Mouse (Mus musculus) myocyte (in vitro differentiated cells): ENCODE data around the gene Mfsd5. TPM values are rescaled to one million over a fixed set of nuclear protein-coding genes. Genes with fewer than 3 reads are reported as not detected.
A peak's percentile ranks its signal among the peaks of the same experiment; 100 is the strongest.

ENCODE experiments used
- H3K27me3 ChIP-seq: one replicate; pipeline ENCODE4 v1.6.1; 2011; ENCODE audit not compliant: control insufficient read depth, insufficient read depth, insufficient read length
- H3K36me3 ChIP-seq: one replicate; pipeline ENCODE4 v1.6.1; 2011; ENCODE audit not compliant: control insufficient read depth, insufficient read depth
- H3K4me2 ChIP-seq: one replicate; pipeline ENCODE4 v1.6.1; 2011; ENCODE audit warnings: low read depth, control low read depth
- H3K4me3 ChIP-seq: one replicate; pipeline ENCODE4 v1.5.1; 2011; ENCODE audit warnings: mild to moderate bottlenecking, control low read depth, moderate library complexity
- H3K79me2 ChIP-seq: one replicate; pipeline ENCODE4 v1.6.1; 2011; ENCODE audit not compliant: control insufficient read depth, insufficient read depth
- H3ac ChIP-seq: one replicate; pipeline ENCODE4 v1.6.1; 2011; ENCODE audit not compliant: control insufficient read depth, insufficient read length
- CEBPB ChIP-seq: IDR thresholded peaks from 2 replicates; pipeline ENCODE4 v1.6.1; 2011; ENCODE audit warnings: mild to moderate bottlenecking, moderate library complexity; ENCODE audit not compliant: poor library complexity, insufficient read depth, severe bottlenecking
- E2F4 ChIP-seq: IDR thresholded peaks from one replicate; pipeline ENCODE4 v1.6.1; 2011; ENCODE audit warnings: mild to moderate bottlenecking, control low read depth, moderate library complexity; ENCODE audit not compliant: insufficient read depth
- MAX ChIP-seq: IDR thresholded peaks from one replicate; pipeline ENCODE4 v1.6.1; 2011; ENCODE audit warnings: low read depth, mild to moderate bottlenecking, control low read depth
- MYOD1 ChIP-seq, 3 experiments: IDR thresholded peaks; one replicate each; pipeline ENCODE4 v1.6.1; 2011; ENCODE audit warnings: control low read depth in 2 of 3, low read depth in 2 of 3, mild to moderate bottlenecking in 2 of 3, moderate library complexity in 1 of 3; ENCODE audit not compliant: insufficient read length in 2 of 3, control insufficient read depth in 1 of 3
- MYOG ChIP-seq, 3 experiments: IDR thresholded peaks; one replicate each; pipeline ENCODE4 v1.6.1; 2011; ENCODE audit warnings: control low read depth in 2 of 3, low read depth in 2 of 3, mild to moderate bottlenecking in 2 of 3; ENCODE audit not compliant: insufficient read length in 2 of 3, control insufficient read depth in 1 of 3, insufficient read depth in 1 of 3
- POLR2A ChIP-seq: IDR thresholded peaks from one replicate; pipeline ENCODE4 v1.6.1; 2011; ENCODE audit warnings: low read depth, mild to moderate bottlenecking, control low read depth, moderate library complexity; ENCODE audit not compliant: insufficient read length
- POLR2AphosphoS2 ChIP-seq: IDR thresholded peaks from one replicate; pipeline ENCODE4 v1.6.1; 2011; ENCODE audit warnings: low read depth, control low read depth; ENCODE audit not compliant: insufficient read length
- REST ChIP-seq: IDR thresholded peaks from one replicate; pipeline ENCODE4 v1.6.1; 2011; ENCODE audit warnings: mild to moderate bottlenecking, control low read depth, moderate library complexity; ENCODE audit not compliant: insufficient read depth, insufficient read length
- SRF ChIP-seq: IDR thresholded peaks from one replicate; pipeline ENCODE4 v1.6.1; 2011; ENCODE audit warnings: low read depth; ENCODE audit not compliant: control insufficient read depth, insufficient read length
- TCF12 ChIP-seq: IDR thresholded peaks from one replicate; pipeline ENCODE4 v1.6.1; 2011; ENCODE audit warnings: mild to moderate bottlenecking, control low read depth; ENCODE audit not compliant: poor library complexity, insufficient read depth, severe bottlenecking
- TCF3 ChIP-seq: IDR thresholded peaks from one replicate; pipeline ENCODE4 v1.6.1; 2011; ENCODE audit warnings: low read depth, control low read depth; ENCODE audit not compliant: insufficient read length
- USF1 ChIP-seq: IDR thresholded peaks from one replicate; pipeline ENCODE4 v1.6.1; 2011; ENCODE audit warnings: low read depth, mild to moderate bottlenecking, control low read depth, moderate library complexity
- polyA plus RNA-seq: library from polyadenylated mRNA; unstranded; fragments of >200 nt; fragmentation: generic; extraction: Trizol; gene quantifications from one replicate; pipeline ENCODE4 v1.2.1, GENCODE M21; 2012; ENCODE audit warnings: missing spikeins

The Mfsd5 gene
- polyA plus RNA-seq, 1 experiment: 83.3 TPM

DNA sequence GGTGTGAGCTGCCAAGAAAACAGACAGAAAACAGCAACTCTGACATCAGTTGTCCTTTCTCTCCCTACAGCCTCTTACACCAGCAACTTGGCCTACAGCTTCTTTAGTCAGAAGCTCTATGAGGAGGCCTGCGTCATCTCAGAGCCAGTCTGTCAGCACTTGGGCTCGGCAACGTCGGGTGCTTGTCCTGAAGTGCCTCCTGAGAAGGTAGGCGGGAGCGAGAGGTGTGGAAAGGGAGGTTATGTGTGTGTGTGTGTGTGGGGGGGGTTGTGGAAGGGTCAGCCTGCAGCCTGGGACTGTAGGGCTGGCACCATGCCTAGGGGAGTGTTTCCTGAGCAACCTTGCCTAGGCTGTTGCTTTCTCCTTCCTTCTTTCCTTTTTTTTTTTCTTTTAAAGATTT lies 23.3 kb downstream of the Mfsd5 start:
- H3K36me3 ChIP-seq: peaks cover 41% of the 10 kb centered on the region
- H3K4me3 ChIP-seq: no peak overlapping the region
- no peaks in the 10 kb centered on the region for H3K27me3 ChIP-seq
- peaks cover 12% of the 10 kb centered on the region for H3K79me2 ChIP-seq
- H3K4me2 ChIP-seq: no peak overlapping the region
- H3ac ChIP-seq: no peak overlapping the region
- TF ChIP-seq TCF12: no peak
- TF ChIP-seq CEBPB: no peak
- no peak for TF ChIP-seq POLR2A
- no peak for TF ChIP-seq MAX
- TF ChIP-seq MYOD1 (IDR thresholded peaks at IDR 0.05; ENCODE audit: control insufficient read depth in 1 of 3, insufficient read length in 2 of 3, low read depth in 2 of 3): no peak
- no peak for TF ChIP-seq MYOG (IDR thresholded peaks at IDR 0.05; ENCODE audit: control insufficient read depth in 1 of 3, insufficient read depth in 1 of 3, insufficient read length in 2 of 3, low read depth in 2 of 3)
- TF ChIP-seq SRF: no peak
- no peak for TF ChIP-seq TCF3
- no peak for TF ChIP-seq POLR2AphosphoS2
- no peak for TF ChIP-seq E2F4
- no peak for TF ChIP-seq USF1
- TF ChIP-seq REST: no peak

DNA sequence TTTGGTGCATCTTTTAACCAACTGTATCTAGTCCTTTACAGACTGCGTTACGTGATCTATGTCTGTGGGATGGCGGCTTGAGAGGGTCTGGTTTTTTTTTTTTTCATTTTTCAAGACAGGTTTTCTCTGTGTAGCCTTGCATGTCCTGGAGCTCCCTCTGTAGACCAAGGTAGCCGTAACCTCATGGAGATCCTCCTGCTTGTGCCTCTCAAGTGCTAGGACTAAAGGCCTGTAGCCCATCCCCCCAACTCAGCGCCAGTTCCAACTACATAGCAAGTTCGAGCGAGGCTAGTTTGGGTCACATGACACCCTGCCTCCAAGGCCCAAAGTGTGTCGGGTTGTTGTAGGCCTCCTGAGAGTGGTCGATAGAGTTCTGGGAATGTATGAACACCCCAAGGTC lies 29.5 kb downstream of the Mfsd5 start:
- Histone ChIP-seq H3K36me3 (peaks cover 58% of the 10 kb centered on the region), H3K79me2 (no peaks in the 10 kb centered on the region), H3K4me3 (no peak overlapping the region), H3K27me3 (no peaks in the 10 kb centered on the region), H3K4me2 (no peak overlapping the region), H3ac (no peak overlapping the region)
- TF ChIP-seq TCF12: no peak
- no peak for TF ChIP-seq SRF
- TF ChIP-seq MYOD1 (IDR thresholded peaks at IDR 0.05; ENCODE audit: control insufficient read depth in 1 of 3, insufficient read length in 2 of 3, low read depth in 2 of 3): no peak
- no peak for TF ChIP-seq E2F4
- TF ChIP-seq USF1: no peak
- TF ChIP-seq CEBPB: no peak
- TF ChIP-seq MAX: no peak
- no peak for TF ChIP-seq MYOG (IDR thresholded peaks at IDR 0.05; ENCODE audit: control insufficient read depth in 1 of 3, insufficient read depth in 1 of 3, insufficient read length in 2 of 3, low read depth in 2 of 3)
- no peak for TF ChIP-seq POLR2A

DNA sequence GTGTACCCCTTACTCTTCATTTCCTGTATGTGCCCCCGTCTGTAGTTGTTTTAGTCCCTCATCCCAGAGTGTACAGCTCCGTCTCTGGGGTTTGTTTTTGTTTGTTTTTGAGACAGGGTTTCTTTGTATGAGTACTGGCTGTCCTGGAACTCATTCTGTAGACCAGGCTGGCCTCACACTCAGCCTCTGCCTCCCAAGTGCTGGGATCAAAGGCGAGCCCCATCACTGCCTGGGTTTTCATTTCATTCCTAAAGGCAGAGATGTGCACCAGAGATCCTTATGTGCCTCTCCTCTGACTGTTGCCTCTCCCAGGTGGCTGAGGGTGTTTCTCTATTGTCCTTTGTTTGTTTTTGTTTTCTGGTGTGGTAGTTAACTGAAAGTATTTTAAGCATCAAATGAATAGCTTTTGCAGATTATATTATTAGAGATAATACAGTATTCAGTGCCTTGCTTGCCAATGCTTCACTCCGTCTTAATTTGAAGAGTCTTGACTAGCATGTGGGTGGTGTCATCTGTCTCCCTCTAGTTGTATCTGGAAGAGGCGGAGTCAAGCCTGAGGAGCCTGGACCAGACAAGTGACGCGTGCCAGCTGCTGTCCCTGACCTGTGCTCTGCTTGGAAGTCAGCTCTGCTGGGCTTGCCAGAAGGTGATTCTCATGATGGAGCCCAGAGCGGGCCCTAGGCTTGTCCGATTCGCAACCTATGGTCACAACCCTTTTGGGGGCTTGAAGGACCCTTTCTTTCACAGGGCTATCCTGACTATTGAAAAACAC lies 31.0 kb downstream of the Mfsd5 start:
- Histone ChIP-seq H3K4me2 (no peak overlapping the region), H3K36me3 (peaks cover 56% of the 10 kb centered on the region), H3K4me3 (no peak overlapping the region), H3ac (no peak overlapping the region), H3K27me3 (no peaks in the 10 kb centered on the region), H3K79me2 (no peaks in the 10 kb centered on the region)
- TF ChIP-seq MYOD1 (IDR thresholded peaks at IDR 0.05; ENCODE audit: control insufficient read depth in 1 of 3, insufficient read length in 2 of 3, low read depth in 2 of 3) (peak in 1 of 3 experiments; percentile 12), POLR2A (no peak)

- TF ChIP-seq TCF12 (no peak), POLR2A (no peak), CEBPB (no peak), SRF (no peak), MAX (no peak), MYOD1 (IDR thresholded peaks at IDR 0.05; ENCODE audit: control insufficient read depth in 1 of 3, insufficient read length in 2 of 3, low read depth in 2 of 3) (no peak), E2F4 (no peak), MYOG (IDR thresholded peaks at IDR 0.05; ENCODE audit: control insufficient read depth in 1 of 3, insufficient read depth in 1 of 3, insufficient read length in 2 of 3, low read depth in 2 of 3) (no peak), REST (no peak), USF1 (no peak), POLR2AphosphoS2 (no peak), TCF3 (no peak)
- Histone ChIP-seq H3K36me3 (peaks cover 44% of the 10 kb centered on the region), H3K4me2 (no peak overlapping the region), H3K79me2 (no peaks in the 10 kb centered on the region), H3ac (no peak overlapping the region), H3K4me3 (no peak overlapping the region), H3K27me3 (no peaks in the 10 kb centered on the region)
Observed at GRCm38 (mm10) chr15:102311489-102311888, 32.2 kb downstream of the Mfsd5 start.

GRCm38 (mm10) chr15:102315292-102315691 lies 36.0 kb downstream of the Mfsd5 start:
- no peaks in the 10 kb centered on the region for H3K79me2 ChIP-seq
- TF ChIP-seq REST (no peak), TCF12 (no peak), POLR2A (no peak), MAX (no peak), CEBPB (no peak), MYOD1 (IDR thresholded peaks at IDR 0.05; ENCODE audit: control insufficient read depth in 1 of 3, insufficient read length in 2 of 3, low read depth in 2 of 3) (no peak), POLR2AphosphoS2 (no peak), TCF3 (no peak)
- H3K27me3 ChIP-seq: no peaks in the 10 kb centered on the region
- peaks cover 37% of the 10 kb centered on the region for H3K36me3 ChIP-seq
- no peak overlapping the region for H3K4me2 ChIP-seq
- no peak overlapping the region for H3K4me3 ChIP-seq
- H3ac ChIP-seq: no peak overlapping the region
